Mouse (Mus musculus) limb, embryonic 15.5 days (tissue): ENCODE measurements around the gene Cebpa. TPM values are rescaled to one million over a fixed set of nuclear protein-coding genes. Genes with fewer than 3 reads are reported as not detected.

Source experiments
- ATAC-seq: fragments of 200-750 bp; cut with Nextera tagmentation; 2 replicates; pipeline ENCODE4 v1.8.0; 2017; ENCODE audit warnings: low read depth, moderate TSS enrichment; ENCODE audit not compliant: insufficient number of reproducible peaks, low FRiP score, low TSS enrichment
- H3K27ac ChIP-seq: fragments of 300-500 bp; sonication (generic); 2 replicates; pipeline ENCODE4 v1.5.1; 2015; ENCODE audit warnings: moderate library complexity, mild to moderate bottlenecking, inconsistent platforms
- H3K27me3 ChIP-seq: fragments of 300-500 bp; sonication (generic); 2 replicates; pipeline ENCODE4 v1.6.1; 2015; ENCODE audit warnings: inconsistent platforms
- H3K36me3 ChIP-seq: fragments of 300-500 bp; sonication (generic); 2 replicates; pipeline ENCODE4 v1.6.1; 2015; ENCODE audit warnings: inconsistent platforms
- H3K4me1 ChIP-seq: fragments of 300-500 bp; sonication (generic); 2 replicates; pipeline ENCODE4 v1.6.1; 2015; ENCODE audit warnings: inconsistent platforms
- H3K4me2 ChIP-seq: fragments of 300-500 bp; sonication (generic); 2 replicates; pipeline ENCODE4 v1.6.1; 2015; ENCODE audit warnings: mild to moderate bottlenecking, inconsistent platforms
- H3K4me3 ChIP-seq: fragments of 300-500 bp; sonication (generic); 2 replicates; pipeline ENCODE4 v1.5.1; 2015; ENCODE audit warnings: mild to moderate bottlenecking, inconsistent platforms
- H3K9ac ChIP-seq: fragments of 300-500 bp; sonication (generic); 2 replicates; pipeline ENCODE4 v1.6.1; 2015; ENCODE audit warnings: inconsistent platforms
- H3K9me3 ChIP-seq: fragments of 300-500 bp; sonication (generic); 2 replicates; pipeline ENCODE4 v1.6.1; 2016; ENCODE audit warnings: inconsistent platforms
- WGBS: fragments of 180-500 bp; shearing (Covaris S2); methylation state at CpG from one replicate; pipeline ENCODE4 v1.1.7; 2015; 5-methylcytosine and 5-hydroxymethylcytosine counted together
- microRNA-seq: library from miRNA; unstranded; fragments of <30 nt; microRNA quantifications from one replicate; pipeline ENCODE4, GENCODE M21; 2016
- polyA plus RNA-seq: library from polyadenylated mRNA; unstranded; fragments of >200 nt; fragmentation: Nextera tagmentation; extraction: Ambion mirVana; gene quantifications from 2 replicates; pipeline ENCODE4 v1.2.1, GENCODE M21; 2015

Gene Cebpa
- polyA plus RNA-seq, 1 experiment from 2014 or later, result 16.5 TPM

DNA sequence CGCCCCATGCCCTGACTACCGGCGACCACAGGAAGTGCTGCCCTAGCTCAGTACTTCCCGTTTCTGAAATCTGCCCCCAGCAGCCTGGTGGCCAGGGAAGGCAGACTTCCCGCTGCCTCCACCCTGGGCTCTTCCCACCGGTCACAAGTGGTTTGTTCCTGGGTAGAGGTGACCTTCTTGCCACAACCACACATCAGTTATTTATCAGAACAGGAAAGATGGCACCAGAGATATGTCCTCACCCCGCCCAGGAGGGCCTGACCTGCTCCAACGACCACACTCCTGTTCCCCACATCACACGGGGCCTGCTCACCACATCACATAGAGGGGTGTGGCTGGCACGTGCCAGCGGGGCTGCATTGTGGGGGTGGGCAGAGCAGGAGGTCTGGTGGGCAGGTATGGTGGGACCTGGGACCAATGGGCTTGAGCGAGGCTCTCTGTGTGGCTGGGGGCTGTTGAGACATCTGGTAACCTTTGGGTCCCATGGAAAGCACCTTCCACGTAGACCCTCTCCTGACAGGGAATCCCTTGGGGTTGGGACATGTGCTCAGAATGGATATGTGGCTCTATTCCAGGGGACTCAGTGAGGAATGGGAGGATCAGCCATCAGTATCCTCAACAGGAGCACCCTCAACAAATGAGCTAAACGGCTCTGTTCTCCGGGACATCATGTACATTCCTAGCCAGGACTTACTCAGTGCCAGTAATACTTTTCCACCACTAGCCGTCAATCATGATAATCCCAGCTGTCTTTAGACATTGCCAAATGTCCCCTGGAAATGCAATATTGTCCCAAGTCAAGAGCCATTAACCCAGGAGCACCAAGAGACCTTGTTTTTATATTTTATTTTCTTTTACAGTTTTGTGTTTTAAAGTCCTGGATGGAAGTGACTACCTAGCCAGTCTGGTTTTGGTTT, 37.7 kb downstream of the Cebpa start:
- H3K9me3 ChIP-seq, result no peaks in the 10 kb centered on the region
- H3K27ac ChIP-seq, result no peak overlapping the region
- no peak overlapping the region for H3K4me3 ChIP-seq
- no peak overlapping the region for H3K9ac ChIP-seq
- no peaks in the 10 kb centered on the region for H3K36me3 ChIP-seq
- no peaks in the 10 kb centered on the region for H3K27me3 ChIP-seq
- H3K4me2 ChIP-seq, result no peak overlapping the region
- H3K4me1 ChIP-seq, result no peaks in the 10 kb centered on the region; the same call in 1 of the 2 replicates
- 66% methylated on average over 16 of the region's 16 CpGs for WGBS
- no peak for ATAC-seq

DNA sequence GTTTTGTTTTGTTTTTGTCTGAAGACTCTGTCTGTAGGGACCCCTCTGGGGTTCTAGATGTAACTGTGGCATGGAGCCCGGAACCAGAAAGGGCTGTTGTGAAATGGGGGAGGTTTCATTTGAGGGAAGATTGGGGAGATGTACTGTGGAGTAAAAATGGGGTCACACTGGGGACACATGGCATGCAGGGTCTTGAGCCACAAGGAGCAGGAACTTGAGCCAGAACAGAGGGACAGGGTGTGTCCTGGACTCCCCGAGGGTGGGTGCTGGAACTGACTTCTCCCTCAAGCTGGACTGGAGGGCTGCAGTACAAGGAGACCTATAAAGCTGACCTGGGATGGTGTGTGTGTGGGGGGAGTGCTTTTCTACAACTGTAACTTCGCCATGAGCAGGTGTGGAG, 38.4 kb downstream of the Cebpa start:
- H3K27me3 ChIP-seq, result no peaks in the 10 kb centered on the region
- no peaks in the 10 kb centered on the region for H3K9me3 ChIP-seq
- H3K4me2 ChIP-seq, result no peak overlapping the region
- no peak for ATAC-seq
- H3K9ac ChIP-seq, result no peak overlapping the region
- no peak overlapping the region for H3K27ac ChIP-seq
- no peaks in the 10 kb centered on the region for H3K4me1 ChIP-seq
- no peaks in the 10 kb centered on the region for H3K36me3 ChIP-seq
- H3K4me3 ChIP-seq, result no peak overlapping the region
- WGBS, result 58% methylated on average over 3 of the region's 3 CpGs

DNA sequence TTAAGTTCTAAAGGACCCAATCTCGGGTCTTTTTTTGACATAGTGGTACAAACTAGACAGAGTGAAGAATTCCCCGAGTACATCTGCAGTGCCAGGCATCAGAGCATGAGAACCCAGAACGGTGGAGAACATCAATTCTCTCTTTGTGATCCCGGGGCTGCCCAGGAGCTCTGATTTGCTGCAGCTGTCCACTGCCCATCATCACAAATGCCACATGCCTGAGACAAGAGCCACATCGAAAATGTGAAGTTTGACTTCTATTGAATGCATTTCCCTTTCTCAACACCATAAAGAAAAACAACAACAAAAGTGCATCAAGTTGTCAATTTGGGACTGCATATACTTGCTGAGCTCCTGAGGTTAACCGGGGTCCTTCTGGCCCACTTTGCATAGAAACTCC, 43.4 kb downstream of the Cebpa start:
- H3K9me3 ChIP-seq, result no peaks in the 10 kb centered on the region
- H3K4me1 ChIP-seq, result no peaks in the 10 kb centered on the region
- no peaks in the 10 kb centered on the region for H3K36me3 ChIP-seq
- no peak overlapping the region for H3K4me3 ChIP-seq
- 72% methylated on average over 6 of the region's 6 CpGs for WGBS
- no peaks in the 10 kb centered on the region for H3K27me3 ChIP-seq
- no peak overlapping the region for H3K4me2 ChIP-seq
- no peak for ATAC-seq
- no peak overlapping the region for H3K27ac ChIP-seq
- H3K9ac ChIP-seq, result no peak overlapping the region

DNA sequence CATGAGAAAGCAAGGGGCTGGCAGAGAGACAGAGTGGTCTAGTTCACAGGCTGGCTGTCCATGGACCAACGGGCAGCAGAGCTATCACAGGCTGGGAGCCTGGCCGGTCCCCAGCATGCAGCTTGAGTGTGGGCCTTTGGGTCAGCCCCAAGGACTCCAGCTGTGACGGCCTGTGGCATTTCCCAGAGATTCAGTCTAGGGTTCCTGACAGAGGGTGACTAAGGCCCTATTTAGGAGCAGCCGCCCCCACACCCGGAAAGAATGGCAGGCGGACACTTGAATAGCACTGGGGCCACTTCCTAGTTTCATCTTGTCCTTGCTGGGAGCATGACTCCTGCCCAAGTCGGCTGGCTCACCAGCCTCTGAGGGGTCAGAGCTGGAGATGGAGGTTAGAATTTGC, 44.5 kb downstream of the Cebpa start:
- H3K4me3 ChIP-seq, result no peak overlapping the region
- no peaks in the 10 kb centered on the region for H3K36me3 ChIP-seq
- no peak for ATAC-seq
- WGBS, result 79% methylated on average over 7 of the region's 7 CpGs
- H3K27ac ChIP-seq, result no peak overlapping the region
- H3K4me1 ChIP-seq, result no peaks in the 10 kb centered on the region
- no peak overlapping the region for H3K9ac ChIP-seq
- no peaks in the 10 kb centered on the region for H3K9me3 ChIP-seq
- H3K27me3 ChIP-seq, result no peaks in the 10 kb centered on the region
- H3K4me2 ChIP-seq, result no peak overlapping the region

DNA sequence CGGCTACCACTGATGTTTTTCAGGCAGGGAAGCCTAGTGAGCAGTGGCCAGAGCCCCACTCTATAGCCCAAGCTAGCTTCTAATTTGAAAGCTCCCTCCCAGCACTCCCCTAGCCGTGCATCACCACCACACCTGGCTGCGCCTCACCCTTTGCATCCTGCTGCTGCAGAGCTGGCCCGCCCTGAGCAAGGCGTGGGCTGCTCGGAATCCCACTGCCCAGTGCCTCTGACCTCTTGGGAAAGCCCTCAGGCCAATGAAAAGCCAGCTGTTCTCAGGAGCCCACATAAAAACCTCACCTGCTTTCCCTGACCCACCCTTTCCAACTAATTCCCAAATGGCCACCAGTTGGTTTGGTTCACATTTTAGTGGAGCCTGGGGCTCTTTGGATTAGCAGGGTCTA, 45.0 kb downstream of the Cebpa start:
- ATAC-seq, result no peak

DNA sequence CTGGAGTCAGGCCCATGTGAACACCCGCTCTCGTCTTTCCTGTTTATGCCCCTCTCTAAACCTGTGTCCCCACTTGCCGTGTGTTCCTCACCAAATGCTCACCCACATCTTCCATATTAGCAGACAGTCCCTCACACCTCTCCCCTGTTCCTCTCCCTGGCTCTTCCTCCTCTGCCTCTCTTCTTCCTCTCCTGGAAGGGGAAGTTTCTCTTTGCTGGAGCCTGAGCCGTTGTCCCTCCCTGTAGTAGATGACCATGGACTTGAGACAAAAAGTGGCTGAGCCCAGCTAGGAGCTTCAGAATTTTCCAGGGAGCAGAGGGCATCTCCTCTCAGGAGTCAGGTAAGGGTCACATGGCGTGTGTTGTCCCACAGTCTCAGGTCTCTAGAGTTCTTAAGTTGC, 47.9 kb downstream of the Cebpa start:
- ATAC-seq, result no peak
- no peak overlapping the region for H3K27ac ChIP-seq
- WGBS, result 76% methylated on average over 5 of the region's 5 CpGs

More for the DNA sequence above, 45.0 kb downstream of the Cebpa start:
- Histone ChIP-seq H3K4me2 (no peak overlapping the region), H3K27ac (no peak overlapping the region), H3K4me3 (no peak overlapping the region), H3K9me3 (no peaks in the 10 kb centered on the region), H3K36me3 (no peaks in the 10 kb centered on the region), H3K9ac (no peak overlapping the region), H3K27me3 (no peaks in the 10 kb centered on the region), H3K4me1 (peaks cover 1% of the 10 kb centered on the region; the same call in 1 of the 2 replicates)
- 58% methylated on average over 6 of the region's 6 CpGs for WGBS

DNA sequence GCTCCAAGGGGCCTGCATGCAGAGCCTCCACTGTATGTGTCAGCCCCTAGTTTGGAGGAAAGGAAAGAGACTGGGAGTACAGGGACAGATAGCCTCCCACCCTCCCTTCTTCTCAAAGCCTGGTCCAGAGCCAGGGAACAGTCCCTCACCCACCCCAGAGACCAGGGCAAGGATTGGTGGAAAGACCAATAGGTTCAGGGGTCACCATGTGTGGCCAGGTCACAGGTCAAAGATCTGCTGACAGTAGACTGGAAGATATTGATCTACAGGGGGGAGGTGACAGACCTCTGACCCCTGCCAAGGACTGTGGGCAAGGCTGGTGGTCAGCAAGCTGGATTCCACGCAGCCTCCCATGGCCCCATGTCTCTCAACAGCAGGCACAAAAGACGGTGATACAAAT, 48.8 kb downstream of the Cebpa start:
- H3K4me2 ChIP-seq, result no peak overlapping the region
- H3K9me3 ChIP-seq, result no peaks in the 10 kb centered on the region
- no peak overlapping the region for H3K4me3 ChIP-seq
- WGBS, result 60% methylated on average over 2 of the region's 2 CpGs
- peaks cover 10% of the 10 kb centered on the region for H3K4me1 ChIP-seq
- H3K36me3 ChIP-seq, result no peaks in the 10 kb centered on the region
- no peak overlapping the region for H3K27ac ChIP-seq
- peaks cover 16% of the 10 kb centered on the region for H3K27me3 ChIP-seq
- no peak for ATAC-seq
- no peak overlapping the region for H3K9ac ChIP-seq

More for the DNA sequence above, 47.9 kb downstream of the Cebpa start:
- Histone ChIP-seq H3K4me1 (peaks cover 10% of the 10 kb centered on the region), H3K9ac (no peak overlapping the region), H3K27me3 (peaks cover 11% of the 10 kb centered on the region), H3K4me2 (no peak overlapping the region), H3K4me3 (no peak overlapping the region), H3K36me3 (no peaks in the 10 kb centered on the region), H3K9me3 (no peaks in the 10 kb centered on the region)

DNA sequence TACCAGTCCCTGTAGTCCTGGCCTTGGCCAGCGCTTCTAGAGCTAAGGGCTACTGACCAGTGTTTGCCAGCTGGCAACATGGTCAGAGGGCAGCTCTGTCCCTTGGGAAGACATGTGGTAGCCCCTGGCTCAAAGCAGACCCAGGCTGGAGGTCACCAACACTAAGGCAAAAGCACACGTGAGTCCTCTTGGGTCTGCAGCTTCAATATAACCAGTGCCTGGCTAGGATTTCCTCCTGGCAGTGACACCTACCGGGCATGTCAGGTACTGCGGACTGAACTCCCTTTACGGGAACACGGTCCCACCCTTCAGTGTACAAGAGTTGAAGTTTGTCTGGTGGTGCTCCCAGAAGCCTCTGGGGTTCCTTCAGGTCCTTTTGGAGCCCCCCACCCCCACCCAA, 50.2 kb downstream of the Cebpa start:
- no peak overlapping the region for H3K4me3 ChIP-seq
- no peak overlapping the region for H3K4me2 ChIP-seq
- WGBS, result 14% methylated on average over 6 of the region's 6 CpGs
- no peaks in the 10 kb centered on the region for H3K36me3 ChIP-seq
- no peak overlapping the region for H3K9ac ChIP-seq
- ATAC-seq, result no peak
- H3K27ac ChIP-seq, result no peak overlapping the region
- H3K27me3 ChIP-seq, result peaks cover 23% of the 10 kb centered on the region
- H3K4me1 ChIP-seq, result peaks cover 10% of the 10 kb centered on the region
- no peaks in the 10 kb centered on the region for H3K9me3 ChIP-seq

Small RNA genes within 50 kb of the gene (microRNA-seq; reads per million reads assigned to microRNA genes)
- gene Gm25033, result not detected

Other genes with a start within 250 kb of the Cebpa start
- 77.8 and 83.7 TPM in 2 replicates for gene Pepd, start 206.9 kb upstream of the Cebpa start, polyA plus RNA-seq
- 36.6 and 43.0 TPM in 2 replicates for gene Cebpg, start 62.7 kb upstream of the Cebpa start, polyA plus RNA-seq
- 6.7 and 8.6 TPM in 2 replicates for gene Slc7a10, start 67.1 kb downstream of the Cebpa start, polyA plus RNA-seq
- 8.3 and 8.8 TPM in 2 replicates for gene Lrp3, start 96.2 kb downstream of the Cebpa start, polyA plus RNA-seq
- gene Gpatch1, start 199.1 kb downstream of the Cebpa start, polyA plus RNA-seq, result 14.8 and 16.1 TPM in 2 replicates
- gene Rhpn2, start 214.9 kb downstream of the Cebpa start, polyA plus RNA-seq, result 2.8 and 2.9 TPM in 2 replicates